8 mouse cellular contexts compared by ENCODE assay signal in genomic region chr11:106673727-106674611, GRCm38 (mm10).
DNase-seq lines count a peak whose midpoint lies in the region; ATAC-seq lines count a peak whose summit lies in the region.

No protein-coding gene starts in this region.

- no peak for ATAC-seq in kidney, embryonic 15.5 days (replicated peaks; ENCODE audit: low FRiP score)
- ATAC-seq in embryonic facial prominence, embryonic 14.5 days (ENCODE audit: low read depth) = no peak
- ATAC-seq in neural tube, embryonic 13.5 days (ENCODE audit: low read depth) = peak; percentile 16

- WGBS in kidney, embryonic 15.5 days = 60% methylated on average over 8 of the region's 8 CpGs
- WGBS in embryonic facial prominence, embryonic 14.5 days = 61% methylated on average over 8 of the region's 8 CpGs
- 74% methylated on average over 8 of the region's 8 CpGs for WGBS in neural tube, embryonic 13.5 days

- no peaks in the 10 kb centered on the region for H3K27me3 ChIP-seq in kidney, embryonic 15.5 days
- no peaks in the 10 kb centered on the region for H3K27me3 ChIP-seq in embryonic facial prominence, embryonic 14.5 days (replicated peaks; ENCODE audit: control insufficient read depth, insufficient read depth, low read length)
- no peaks in the 10 kb centered on the region for H3K27me3 ChIP-seq in neural tube, embryonic 13.5 days

- H3K9me3 ChIP-seq in kidney, embryonic 15.5 days (replicated peaks) = no peaks in the 10 kb centered on the region
- no peaks in the 10 kb centered on the region for H3K9me3 ChIP-seq in embryonic facial prominence, embryonic 14.5 days (ENCODE audit: control insufficient read depth, low read length)
- H3K9me3 ChIP-seq in neural tube, embryonic 13.5 days = no peaks in the 10 kb centered on the region

- no peak overlapping the region for H3K4me3 ChIP-seq in kidney, embryonic 15.5 days (replicated peaks)
- no peak overlapping the region for H3K4me3 ChIP-seq in embryonic facial prominence, embryonic 14.5 days (ENCODE audit: low read depth, low read length)
- no peak overlapping the region for H3K4me3 ChIP-seq in neural tube, embryonic 13.5 days

- H3K36me3 ChIP-seq in kidney, embryonic 15.5 days = no peaks in the 10 kb centered on the region
- H3K36me3 ChIP-seq in embryonic facial prominence, embryonic 14.5 days (ENCODE audit: control insufficient read depth, insufficient read depth, low read length) = no peaks in the 10 kb centered on the region
- no peaks in the 10 kb centered on the region for H3K36me3 ChIP-seq in neural tube, embryonic 13.5 days

- H3K4me2 ChIP-seq in kidney, embryonic 15.5 days = peak overlapping the region; percentile 40
- H3K4me2 ChIP-seq in embryonic facial prominence, embryonic 14.5 days (ENCODE audit: low read depth, low read length) = peak overlapping the region; percentile 39; the same call in 1 of the 2 replicates
- H3K4me2 ChIP-seq in neural tube, embryonic 13.5 days = peak overlapping the region; percentile 39

- no peak overlapping the region for H3K9ac ChIP-seq in kidney, embryonic 15.5 days
- H3K9ac ChIP-seq in embryonic facial prominence, embryonic 14.5 days (ENCODE audit: low read depth, low read length) = no peak overlapping the region
- peak overlapping the region; percentile 43; the same call in 1 of the 2 replicates for H3K9ac ChIP-seq in neural tube, embryonic 13.5 days

- peak overlapping the region; percentile 81 for H3K27ac ChIP-seq in kidney, embryonic 15.5 days
- peak overlapping the region; percentile 73; the same call in 1 of the 2 replicates for H3K27ac ChIP-seq in embryonic facial prominence, embryonic 14.5 days (replicated peaks; ENCODE audit: low read depth, low read length)
- peak overlapping the region; percentile 89 for H3K27ac ChIP-seq in neural tube, embryonic 13.5 days (replicated peaks)

- H3K4me1 ChIP-seq in kidney, embryonic 15.5 days = peaks cover 37% of the 10 kb centered on the region
- peaks cover 23% of the 10 kb centered on the region for H3K4me1 ChIP-seq in embryonic facial prominence, embryonic 14.5 days (ENCODE audit: control insufficient read depth, insufficient read depth, low read length)
- peaks cover 33% of the 10 kb centered on the region for H3K4me1 ChIP-seq in neural tube, embryonic 13.5 days (replicated peaks)

- no peak for DNase-seq in kidney, adult 8-10 months
- DNase-seq in embryonic facial prominence, embryonic 14.5 days (ENCODE audit: low spot score) = no peak
- DNase-seq in kidney, postnatal 14 days = peak; percentile 28
- DNase-seq in right cerebral cortex, adult 18-20 months = no peak
- no peak for DNase-seq in spleen, postnatal 36 days (ENCODE audit: low spot score in 2 of 2)
- no peak for DNase-seq in frontal cortex, postnatal 25 days (ENCODE audit: low spot score in 2 of 2)
